Mouse (Mus musculus): ENCODE data around the gene Unc5b. TPM values are rescaled to one million over a fixed set of nuclear protein-coding genes. Genes with fewer than 3 reads are reported as not detected.

Unc5b gene
- polyA plus RNA-seq, 2 experiments: 0.18 to 0.44 TPM

- no peak for ATAC-seq (ENCODE audit: insufficient read depth)
- H3K27me3 ChIP-seq (ENCODE audit: control insufficient read depth, insufficient read depth, low read length): no peaks in the 10 kb centered on the region
- no peak overlapping the region for H3K4me2 ChIP-seq (ENCODE audit: low read depth)
- H3K9ac ChIP-seq (replicated peaks): no peak overlapping the region
- no peaks in the 10 kb centered on the region for H3K4me1 ChIP-seq (replicated peaks; ENCODE audit: control insufficient read depth in 2 of 2, insufficient read depth in 2 of 2, low read length in 1 of 2)
- WGBS (ENCODE audit: insufficient replicate concordance): 51% methylated on average over 2 of the region's 2 CpGs
- H3K4me3 ChIP-seq (ENCODE audit: insufficient read depth in 1 of 2, low read depth in 2 of 2, low read length in 2 of 2): no peak overlapping the region
- H3K27ac ChIP-seq: no peak overlapping the region
- DNase-seq (ENCODE audit: low read depth in 3 of 3, low spot score in 3 of 3): no peak
- TF ChIP-seq EP300 (IDR thresholded peaks at IDR 0.05; ENCODE audit: low read depth) (no peak), CTCF (IDR thresholded peaks at IDR 0.05; ENCODE audit: low read depth) (no peak)
- no peaks in the 10 kb centered on the region for H3K9me3 ChIP-seq (ENCODE audit: control insufficient read depth, low read length)
- no peaks in the 10 kb centered on the region for H3K36me3 ChIP-seq (replicated peaks; ENCODE audit: control insufficient read depth, insufficient read depth, low read depth)
Observed at GRCm38 (mm10) chr10:60783608-60784007, 47.8 kb downstream of the Unc5b start.

- no peak for ATAC-seq (ENCODE audit: insufficient read depth)
- H3K4me2 ChIP-seq (ENCODE audit: low read depth): no peak overlapping the region
- TF ChIP-seq CTCF (IDR thresholded peaks at IDR 0.05; ENCODE audit: low read depth) (peak; percentile 96), EP300 (IDR thresholded peaks at IDR 0.05; ENCODE audit: low read depth) (no peak)
Observed at GRCm38 (mm10) chr10:60779628-60780027, 51.8 kb downstream of the Unc5b start.

GRCm38 (mm10) chr10:60778542-60778941 is 52.8 kb downstream of the Unc5b start:
- Histone ChIP-seq H3K4me3 (ENCODE audit: insufficient read depth in 1 of 2, low read depth in 2 of 2, low read length in 2 of 2) (no peak overlapping the region), H3K27ac (no peak overlapping the region), H3K4me2 (ENCODE audit: low read depth) (no peak overlapping the region), H3K27me3 (ENCODE audit: control insufficient read depth, insufficient read depth, low read length) (no peaks in the 10 kb centered on the region), H3K9me3 (ENCODE audit: control insufficient read depth, low read length) (no peaks in the 10 kb centered on the region), H3K4me1 (replicated peaks; ENCODE audit: control insufficient read depth in 2 of 2, insufficient read depth in 2 of 2, low read length in 1 of 2) (no peaks in the 10 kb centered on the region), H3K36me3 (replicated peaks; ENCODE audit: control insufficient read depth, insufficient read depth, low read depth) (no peaks in the 10 kb centered on the region), H3K9ac (replicated peaks) (no peak overlapping the region)
- TF ChIP-seq CTCF (IDR thresholded peaks at IDR 0.05; ENCODE audit: low read depth) (peak; percentile 68), EP300 (IDR thresholded peaks at IDR 0.05; ENCODE audit: low read depth) (no peak)
- WGBS (ENCODE audit: insufficient replicate concordance): 54% methylated on average over 12 of the region's 12 CpGs
- no peak for DNase-seq (ENCODE audit: low read depth in 3 of 3, low spot score in 3 of 3)
- no peak for ATAC-seq (ENCODE audit: insufficient read depth)

More at GRCm38 (mm10) chr10:60779628-60780027, 51.8 kb downstream of the Unc5b start:
- no peak overlapping the region for H3K9ac ChIP-seq (replicated peaks)
- no peak overlapping the region for H3K27ac ChIP-seq
- no peaks in the 10 kb centered on the region for H3K4me1 ChIP-seq (replicated peaks; ENCODE audit: control insufficient read depth in 2 of 2, insufficient read depth in 2 of 2, low read length in 1 of 2)
- peak; percentile 13 to 24 (median 24) for DNase-seq (ENCODE audit: low read depth in 3 of 3, low spot score in 3 of 3)
- no peaks in the 10 kb centered on the region for H3K9me3 ChIP-seq (ENCODE audit: control insufficient read depth, low read length)
- H3K27me3 ChIP-seq (ENCODE audit: control insufficient read depth, insufficient read depth, low read length): no peaks in the 10 kb centered on the region
- WGBS (ENCODE audit: insufficient replicate concordance): 10% methylated on average over 9 of the region's 9 CpGs
- H3K36me3 ChIP-seq (replicated peaks; ENCODE audit: control insufficient read depth, insufficient read depth, low read depth): no peaks in the 10 kb centered on the region
- H3K4me3 ChIP-seq (ENCODE audit: insufficient read depth in 1 of 2, low read depth in 2 of 2, low read length in 2 of 2): no peak overlapping the region

- H3K9me3 ChIP-seq (ENCODE audit: control insufficient read depth, low read length): no peaks in the 10 kb centered on the region
- no peak overlapping the region for H3K9ac ChIP-seq (replicated peaks)
- TF ChIP-seq EP300 (IDR thresholded peaks at IDR 0.05; ENCODE audit: low read depth): no peak
- TF ChIP-seq CTCF (IDR thresholded peaks at IDR 0.05; ENCODE audit: low read depth): peak; percentile 70
- WGBS (ENCODE audit: insufficient replicate concordance): 63% methylated on average over 6 of the region's 6 CpGs
- H3K4me1 ChIP-seq (replicated peaks; ENCODE audit: control insufficient read depth in 2 of 2, insufficient read depth in 2 of 2, low read length in 1 of 2): no peaks in the 10 kb centered on the region
- no peak overlapping the region for H3K4me3 ChIP-seq (ENCODE audit: insufficient read depth in 1 of 2, low read depth in 2 of 2, low read length in 2 of 2)
- no peaks in the 10 kb centered on the region for H3K36me3 ChIP-seq (replicated peaks; ENCODE audit: control insufficient read depth, insufficient read depth, low read depth)
- no peaks in the 10 kb centered on the region for H3K27me3 ChIP-seq (ENCODE audit: control insufficient read depth, insufficient read depth, low read length)
- no peak overlapping the region for H3K4me2 ChIP-seq (ENCODE audit: low read depth)
- no peak for ATAC-seq (ENCODE audit: insufficient read depth)
- no peak overlapping the region for H3K27ac ChIP-seq
- no peak for DNase-seq (ENCODE audit: low read depth in 3 of 3, low spot score in 3 of 3)
Observed at GRCm38 (mm10) chr10:60775473-60775872, 55.9 kb downstream of the Unc5b start.

GRCm38 (mm10) chr10:60774616-60775015 is 56.8 kb downstream of the Unc5b start:
- no peak for DNase-seq (ENCODE audit: low read depth in 3 of 3, low spot score in 3 of 3)
- H3K9ac ChIP-seq (replicated peaks): no peak overlapping the region
- no peaks in the 10 kb centered on the region for H3K9me3 ChIP-seq (ENCODE audit: control insufficient read depth, low read length)
- no peaks in the 10 kb centered on the region for H3K27me3 ChIP-seq (ENCODE audit: control insufficient read depth, insufficient read depth, low read length)
- H3K27ac ChIP-seq: no peak overlapping the region
- no peak overlapping the region for H3K4me3 ChIP-seq (ENCODE audit: insufficient read depth in 1 of 2, low read depth in 2 of 2, low read length in 2 of 2)
- 84% methylated on average over 13 of the region's 13 CpGs for WGBS (ENCODE audit: insufficient replicate concordance)
- TF ChIP-seq EP300 (IDR thresholded peaks at IDR 0.05; ENCODE audit: low read depth) (no peak), CTCF (IDR thresholded peaks at IDR 0.05; ENCODE audit: low read depth) (no peak)
- no peaks in the 10 kb centered on the region for H3K36me3 ChIP-seq (replicated peaks; ENCODE audit: control insufficient read depth, insufficient read depth, low read depth)
- no peaks in the 10 kb centered on the region for H3K4me1 ChIP-seq (replicated peaks; ENCODE audit: control insufficient read depth in 2 of 2, insufficient read depth in 2 of 2, low read length in 1 of 2)
- H3K4me2 ChIP-seq (ENCODE audit: low read depth): no peak overlapping the region
- no peak for ATAC-seq (ENCODE audit: insufficient read depth)

Measured in liver, embryonic 14.5 days (tissue).